Mouse (Mus musculus) T-helper 2 cell (primary cell): ENCODE data around the gene Ifnl2.

Experiments used
- in situ Hi-C: fragments of 300-600 bp; cut with MboI, MseI; formaldehyde crosslinking; loops from one replicate; pipeline ENCODE4 v1.15.1; 2025; ENCODE audit warnings: high pct_unique_total_duplicates

The Ifnl2 gene

DNA sequence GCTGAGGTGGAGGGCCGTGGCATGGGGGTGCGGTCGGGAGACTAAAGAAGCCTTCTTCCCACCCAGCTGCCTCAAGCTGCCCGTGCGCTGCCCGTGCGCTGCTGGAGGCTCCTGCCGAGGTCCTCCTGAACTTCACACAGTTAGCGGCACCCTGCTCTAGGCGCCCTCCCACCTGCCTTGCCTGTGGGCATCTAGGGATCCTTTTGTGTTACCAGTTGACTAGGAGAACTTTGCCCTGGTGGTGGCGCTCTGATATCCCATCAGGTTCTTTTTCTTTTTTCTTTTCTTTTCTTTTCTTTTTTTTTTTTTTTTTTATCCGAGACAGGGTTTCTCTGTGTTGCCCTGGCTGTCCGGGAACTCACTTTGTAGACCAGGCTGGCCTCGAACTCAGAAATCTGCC lies 19.4 kb downstream of the Ifnl2 start:
- in situ Hi-C loops, result no loop called here

DNA sequence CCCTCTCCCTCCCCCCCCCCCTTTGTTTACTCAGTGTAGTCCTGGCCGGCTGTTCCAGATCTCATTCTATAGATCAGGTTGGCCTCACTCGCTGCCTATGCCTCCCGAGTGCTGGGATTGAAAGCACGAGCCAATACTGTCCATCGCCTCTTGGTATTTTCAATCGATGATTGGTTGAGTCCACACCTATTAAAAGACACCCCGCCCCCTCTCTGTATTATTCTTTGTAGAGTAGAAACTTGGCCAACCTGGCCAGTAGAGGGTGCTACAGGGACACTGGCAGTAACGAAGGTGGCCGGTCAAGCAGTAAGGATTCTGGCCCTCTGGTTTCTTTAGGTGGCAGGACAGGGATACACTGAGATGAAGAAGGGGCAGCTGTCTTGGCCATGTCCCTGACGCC lies 19.8 kb downstream of the Ifnl2 start:
- in situ Hi-C loops, result no loop called here

DNA sequence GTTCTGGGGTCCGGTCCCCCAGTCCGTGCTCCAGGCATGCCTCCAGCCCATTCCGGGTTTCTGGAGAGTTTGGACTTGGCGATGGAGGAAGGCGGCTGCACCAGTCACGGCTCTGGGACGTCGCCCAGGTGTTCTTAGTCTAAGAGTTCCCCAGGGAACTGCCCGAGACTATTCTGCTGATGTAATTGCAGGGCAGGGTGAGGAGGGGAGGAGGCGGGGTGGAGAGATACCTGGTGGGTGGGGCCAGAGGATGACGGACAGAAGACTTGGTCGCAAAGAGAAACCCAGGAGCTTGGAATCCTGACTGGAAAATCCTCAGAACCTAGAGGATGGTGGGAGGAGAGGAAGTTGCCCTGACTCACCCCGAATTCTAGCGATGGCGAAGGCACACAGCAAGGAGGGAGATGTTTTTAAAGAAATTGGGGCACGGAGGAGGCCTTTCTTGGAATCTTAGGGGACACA lies 22.2 kb downstream of the Ifnl2 start:
- in situ Hi-C loops, result no loop called here

DNA sequence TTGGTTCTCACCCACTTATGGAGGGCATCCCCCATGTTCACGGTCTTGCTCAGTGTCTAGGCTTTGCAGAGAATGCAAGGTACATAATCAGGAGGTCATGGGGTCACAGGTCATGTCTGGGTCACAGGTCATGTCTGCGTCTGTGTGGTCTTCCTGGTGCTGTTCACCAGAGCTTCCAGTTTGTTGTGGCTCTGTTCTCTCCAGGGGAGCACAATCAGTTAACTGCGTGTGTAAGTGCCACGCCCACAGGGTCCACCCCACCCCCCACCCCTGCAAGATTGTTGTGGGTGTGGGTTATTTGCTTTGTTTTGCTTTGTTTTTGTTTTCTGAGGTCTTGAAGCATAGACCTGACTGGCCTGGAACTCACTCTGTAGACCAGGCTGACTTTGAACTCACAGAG lies 26.1 kb downstream of the Ifnl2 start:
- in situ Hi-C loops, result no loop called here

DNA sequence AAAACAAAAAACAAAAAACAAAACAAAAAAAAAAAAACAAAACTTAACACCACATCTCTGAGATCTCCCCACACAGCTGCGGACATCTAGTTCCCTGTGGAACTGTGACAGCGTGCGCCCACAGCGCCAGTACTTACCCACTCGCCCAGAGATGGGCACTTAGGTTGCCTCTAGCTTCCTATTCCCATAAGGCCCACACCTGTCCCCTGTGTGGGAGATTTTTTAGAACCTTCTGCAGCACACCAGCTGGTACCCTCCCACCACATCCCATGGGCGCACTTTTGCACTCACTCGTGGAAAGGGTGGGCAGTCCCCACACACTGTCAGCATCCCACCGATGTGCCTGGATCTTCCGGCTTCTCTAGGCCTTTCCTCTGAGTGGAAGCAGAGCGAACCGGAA lies 27.4 kb downstream of the Ifnl2 start:
- in situ Hi-C loops, result no loop called here

DNA sequence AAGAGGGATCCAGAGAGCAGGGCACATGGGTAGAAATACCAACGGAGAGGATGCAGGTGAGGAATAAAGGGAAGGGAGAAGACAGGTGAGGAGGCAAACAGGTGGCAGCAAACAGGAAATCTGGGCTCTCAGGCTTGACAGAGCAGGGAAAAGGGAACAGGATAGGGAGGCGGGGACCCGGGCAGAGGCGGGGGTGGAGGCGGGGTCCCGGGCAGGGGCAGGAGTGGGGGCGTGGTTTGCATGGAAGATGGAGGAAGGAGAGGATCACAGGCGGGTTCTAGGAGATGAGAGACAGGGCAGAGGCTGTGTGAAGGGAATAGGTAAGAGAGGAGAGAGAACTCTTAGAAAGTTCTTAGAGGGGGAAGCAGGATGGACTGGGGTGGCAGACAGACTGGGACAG lies 31.4 kb downstream of the Ifnl2 start:
- in situ Hi-C loops, result no loop called here

DNA sequence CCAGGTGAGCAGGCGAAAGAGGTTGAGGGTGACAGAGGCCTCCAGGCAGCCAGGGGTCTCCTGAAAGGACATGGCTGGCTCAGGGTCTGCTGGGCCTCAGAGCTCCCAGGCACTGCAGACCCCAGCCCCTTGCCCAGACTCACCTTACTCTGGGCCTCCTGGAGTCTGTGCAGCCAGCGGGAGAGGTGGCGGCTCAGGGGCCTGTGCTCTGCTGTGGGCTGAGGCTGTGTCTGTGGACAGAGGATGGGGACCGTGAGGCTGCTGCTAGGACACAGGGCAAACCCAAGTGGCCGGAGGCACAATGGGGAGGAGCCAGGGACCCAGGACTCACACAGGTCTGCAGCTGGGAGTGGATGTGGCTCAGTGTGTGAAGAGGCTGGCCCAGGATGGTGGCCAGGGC lies 32.9 kb downstream of the Ifnl2 start:
- in situ Hi-C loops, result no loop called here

DNA sequence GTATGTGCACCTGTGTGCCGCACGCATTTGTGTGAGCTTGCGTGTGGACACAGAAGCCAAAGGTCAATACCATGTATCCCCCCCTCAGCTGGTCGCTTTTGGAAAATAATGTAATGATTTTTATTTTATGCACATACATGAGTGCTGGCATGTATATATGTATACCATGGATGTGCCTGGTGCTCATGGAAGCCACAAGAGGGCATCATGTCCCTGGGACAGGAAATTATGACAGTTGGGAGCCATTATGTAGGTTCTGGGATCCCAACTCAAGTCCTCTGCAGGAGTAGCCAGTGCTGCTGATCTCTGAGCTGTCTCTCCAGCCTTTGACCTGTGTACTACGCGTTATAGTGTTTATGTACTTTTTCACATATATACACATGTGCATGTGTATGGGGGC lies 34.1 kb downstream of the Ifnl2 start:
- in situ Hi-C loops, result no loop called here

DNA sequence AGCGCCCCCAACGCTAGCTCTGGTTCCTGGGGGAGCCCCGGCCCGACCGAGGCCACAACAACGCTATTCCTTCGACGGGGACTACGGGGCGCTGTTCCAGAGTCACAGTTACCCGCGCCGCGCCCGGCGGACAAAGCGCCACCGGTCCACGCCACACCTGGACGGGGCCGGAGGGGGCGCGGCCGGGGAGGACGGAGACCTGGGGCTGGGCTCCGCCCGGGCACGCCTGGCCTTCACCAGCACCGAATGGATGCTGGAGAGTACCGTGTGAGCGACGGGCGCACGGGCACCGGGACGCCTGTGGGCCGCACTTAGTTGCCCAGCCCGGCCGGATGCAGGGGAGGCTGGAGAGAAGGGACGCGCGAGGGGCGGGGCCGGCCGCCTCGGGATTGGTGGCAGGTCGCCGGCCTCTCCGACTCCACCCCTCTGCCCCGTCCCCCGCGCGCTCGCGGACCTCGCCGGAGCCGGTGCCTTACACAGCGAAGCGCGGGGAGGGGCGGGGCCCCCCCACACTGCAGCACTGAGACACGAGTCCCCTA lies 43.0 kb downstream of the Ifnl2 start:
- in situ Hi-C loops, result no loop called here

DNA sequence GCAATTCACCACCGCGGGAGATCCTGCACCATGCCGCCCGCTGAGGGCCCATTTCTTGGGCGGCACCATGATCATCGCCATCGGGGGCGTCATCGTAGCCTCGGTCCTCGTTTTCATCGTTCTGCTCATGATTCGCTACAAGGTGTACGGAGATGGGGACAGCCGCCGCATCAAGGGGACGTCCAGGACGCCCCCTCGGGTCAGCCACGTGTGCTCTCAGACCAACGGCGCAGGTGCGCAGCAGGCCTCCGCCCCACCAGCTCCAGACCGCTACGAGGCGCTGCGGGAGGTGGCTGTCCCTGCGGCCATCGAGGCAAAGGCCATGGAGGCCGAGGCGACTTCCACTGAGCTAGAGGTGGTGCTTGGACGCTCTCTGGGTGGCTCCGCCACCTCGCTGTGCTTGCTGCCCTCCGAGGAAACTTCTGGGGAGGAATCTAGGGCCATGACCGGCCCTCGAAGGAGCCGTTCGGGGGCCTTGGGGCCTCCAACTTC lies 43.5 kb downstream of the Ifnl2 start:
- in situ Hi-C loops, result no loop called here

DNA sequence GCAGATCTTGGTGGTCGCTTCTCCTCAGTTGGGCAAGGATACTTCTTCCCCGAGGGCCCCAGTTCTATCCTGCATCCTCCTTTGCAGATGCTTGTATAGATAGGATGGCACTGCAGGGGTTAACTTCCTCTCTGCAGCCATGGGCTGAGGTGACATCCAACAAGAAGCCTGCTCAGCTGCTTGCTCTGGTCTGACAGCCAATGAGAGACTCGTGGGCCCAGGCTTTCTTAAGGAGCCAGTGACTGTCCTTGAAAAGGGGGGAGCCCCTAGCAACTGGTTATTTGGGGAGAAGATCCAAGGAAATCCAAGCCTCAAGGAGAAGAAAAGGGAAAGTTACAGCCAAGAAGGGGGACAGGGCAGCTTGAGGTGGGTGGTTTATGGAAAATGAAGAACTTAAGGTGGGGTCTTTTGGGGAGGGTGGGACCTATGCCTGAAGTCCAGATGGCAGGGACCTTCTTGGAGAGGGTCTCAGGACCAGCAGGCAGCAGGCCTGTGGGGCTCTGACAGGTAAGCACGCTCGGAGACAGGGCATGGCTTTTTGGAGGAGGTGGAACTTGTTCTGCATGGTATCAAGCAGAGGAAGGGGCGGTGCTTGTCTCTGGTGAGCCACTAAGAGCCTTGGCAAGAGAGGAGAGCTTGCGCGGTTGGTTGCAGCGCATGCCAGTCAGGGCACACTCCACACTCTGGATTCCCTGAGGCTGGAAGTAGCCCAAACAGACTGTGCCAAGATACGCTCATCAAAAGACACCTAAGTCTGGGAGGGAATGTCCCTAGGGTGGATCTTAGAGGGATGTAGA lies 45.6 kb downstream of the Ifnl2 start:
- in situ Hi-C loops, result no loop called here

DNA sequence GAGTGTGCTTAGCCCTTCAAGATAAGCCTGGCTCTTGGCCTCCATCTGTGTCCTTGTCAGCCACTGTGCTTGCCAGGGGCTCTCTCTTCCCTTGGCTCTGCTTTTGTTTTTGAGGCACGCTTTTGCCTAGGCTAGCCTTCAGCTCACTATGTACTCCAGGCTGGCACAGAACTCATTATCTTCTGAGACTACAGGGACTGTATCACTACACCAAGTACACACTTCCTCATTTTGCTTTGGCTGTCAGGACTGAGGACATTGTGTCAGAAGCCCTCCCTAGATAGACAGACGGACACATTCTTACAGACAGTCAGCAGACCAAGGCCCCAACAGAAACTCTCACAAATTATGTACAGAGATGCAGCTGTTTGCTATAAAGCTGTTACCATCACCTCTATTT lies 47.5 kb downstream of the Ifnl2 start:
- in situ Hi-C loops, result no loop called here

DNA sequence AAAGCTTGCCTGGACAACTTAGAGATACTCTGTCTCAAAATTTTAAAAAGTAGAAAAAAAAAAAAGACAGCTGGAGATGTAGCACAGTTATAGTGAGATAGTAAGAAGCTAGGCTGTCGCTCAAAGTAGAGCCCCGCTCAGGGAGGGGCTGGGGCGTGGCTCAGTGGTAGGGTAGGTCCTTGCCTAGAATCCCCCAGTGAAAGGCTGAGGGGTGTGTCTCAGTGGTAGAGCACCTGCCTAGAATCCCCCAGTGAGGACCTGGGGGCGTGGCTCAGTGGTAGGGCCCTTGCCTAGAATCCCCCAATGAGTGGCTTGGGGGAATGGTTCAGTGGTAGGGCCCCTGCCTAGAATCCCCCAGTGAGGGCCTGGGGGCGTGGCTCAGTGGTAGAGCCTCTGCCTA lies 49.9 kb downstream of the Ifnl2 start:
- in situ Hi-C loops, result no loop called here
